Mouse (Mus musculus): ENCODE results near the gene Taf6.

- no peak for TF ChIP-seq CTCF (conservative IDR thresholded peaks at IDR 0.05 in 1 of 2, IDR thresholded peaks at IDR 0.05 in 1 of 2; ENCODE audit: low read depth in 2 of 2, low read length in 2 of 2)
- TF ChIP-seq POLR2AphosphoS2 (IDR thresholded peaks at IDR 0.05; ENCODE audit: low read depth, low read length): no peak
- TF ChIP-seq TBP (conservative IDR thresholded peaks at IDR 0.05; ENCODE audit: low read depth, low read length): no peak
- TF ChIP-seq POLR2A (IDR thresholded peaks at IDR 0.05; ENCODE audit: low read depth, low read length): no peak
- no peak for TF ChIP-seq USF1 (IDR thresholded peaks at IDR 0.05; ENCODE audit: low read depth, low read length)
- TF ChIP-seq MAX (IDR thresholded peaks at IDR 0.05; ENCODE audit: low read length): no peak
- no peak for TF ChIP-seq MEF2A (IDR thresholded peaks at IDR 0.05; ENCODE audit: borderline replicate concordance, low read depth, low read length)
- no peak for TF ChIP-seq GABPA (IDR thresholded peaks at IDR 0.05; ENCODE audit: insufficient replicate concordance, low read depth, low read length)
- no peak for TF ChIP-seq CHD2 (IDR thresholded peaks at IDR 0.05; ENCODE audit: low read length)
- no peak for TF ChIP-seq ZNF384 (IDR thresholded peaks at IDR 0.05; ENCODE audit: low read depth, low read length)
- TF ChIP-seq E2F4 (IDR thresholded peaks at IDR 0.05; ENCODE audit: insufficient replicate concordance, low read depth, low read length): no peak
- TF ChIP-seq HCFC1 (IDR thresholded peaks at IDR 0.05; ENCODE audit: low read depth, low read length): no peak
- TF ChIP-seq NELFE (IDR thresholded peaks at IDR 0.05; ENCODE audit: low read depth, low read length): no peak
- TF ChIP-seq BHLHE40 (IDR thresholded peaks at IDR 0.05; ENCODE audit: low read depth, low read length): no peak
Observed at GRCm38 (mm10) chr5:138154390-138154789, 32.9 kb downstream of the Taf6 start.
